Mouse (Mus musculus) cortical plate, adult 2 months (tissue): ENCODE results near the gene Ppp2r2c.

Experiments
- CTCF ChIP-seq: fragments of 200-500 bp; IDR thresholded peaks from 2 replicates; pipeline ENCODE4 v1.5.1; 2011; ENCODE audit warnings: mild to moderate bottlenecking, control low read depth, low read length; ENCODE audit not compliant: insufficient read depth; ENCODE audit errors: extremely low read depth
- POLR2A ChIP-seq: fragments of 200-500 bp; IDR thresholded peaks from 2 replicates; pipeline ENCODE4 v1.6.1; 2011; ENCODE audit warnings: mild to moderate bottlenecking, low read length, control low read depth; ENCODE audit not compliant: insufficient read depth; ENCODE audit errors: extremely low read depth

- TF ChIP-seq CTCF (no peak), POLR2A (no peak)
Measured at GRCm38 (mm10) chr5:36898415-36899109, 30.2 kb downstream of the Ppp2r2c start.
